Mouse (Mus musculus) myocyte (in vitro differentiated cells): ENCODE measurements at regions not wholly inside any gene's neighbourhood (a gene's known extent, or its start where the extent isn't known, plus 50 kb on each side); places are given as distances from the start of the nearest gene placed in this dataset.

Experiments used
- H3K27me3 ChIP-seq: one replicate; pipeline ENCODE4 v1.6.1; 2011; ENCODE audit not compliant: control insufficient read depth, insufficient read depth, insufficient read length
- H3K36me3 ChIP-seq: one replicate; pipeline ENCODE4 v1.6.1; 2011; ENCODE audit not compliant: control insufficient read depth, insufficient read depth
- H3K4me2 ChIP-seq: one replicate; pipeline ENCODE4 v1.6.1; 2011; ENCODE audit warnings: low read depth, control low read depth
- H3K4me3 ChIP-seq: one replicate; pipeline ENCODE4 v1.5.1; 2011; ENCODE audit warnings: mild to moderate bottlenecking, control low read depth, moderate library complexity
- H3K79me2 ChIP-seq: one replicate; pipeline ENCODE4 v1.6.1; 2011; ENCODE audit not compliant: control insufficient read depth, insufficient read depth
- H3ac ChIP-seq: one replicate; pipeline ENCODE4 v1.6.1; 2011; ENCODE audit not compliant: control insufficient read depth, insufficient read length
- CEBPB ChIP-seq: IDR thresholded peaks from 2 replicates; pipeline ENCODE4 v1.6.1; 2011; ENCODE audit warnings: mild to moderate bottlenecking, moderate library complexity; ENCODE audit not compliant: poor library complexity, insufficient read depth, severe bottlenecking
- E2F4 ChIP-seq: IDR thresholded peaks from one replicate; pipeline ENCODE4 v1.6.1; 2011; ENCODE audit warnings: mild to moderate bottlenecking, control low read depth, moderate library complexity; ENCODE audit not compliant: insufficient read depth
- MAX ChIP-seq: IDR thresholded peaks from one replicate; pipeline ENCODE4 v1.6.1; 2011; ENCODE audit warnings: low read depth, mild to moderate bottlenecking, control low read depth
- MYOD1 ChIP-seq, 3 experiments: IDR thresholded peaks; one replicate each; pipeline ENCODE4 v1.6.1; 2011; ENCODE audit warnings: control low read depth in 2 of 3, low read depth in 2 of 3, mild to moderate bottlenecking in 2 of 3, moderate library complexity in 1 of 3; ENCODE audit not compliant: insufficient read length in 2 of 3, control insufficient read depth in 1 of 3
- MYOG ChIP-seq, 3 experiments: IDR thresholded peaks; one replicate each; pipeline ENCODE4 v1.6.1; 2011; ENCODE audit warnings: control low read depth in 2 of 3, low read depth in 2 of 3, mild to moderate bottlenecking in 2 of 3; ENCODE audit not compliant: insufficient read length in 2 of 3, control insufficient read depth in 1 of 3, insufficient read depth in 1 of 3
- POLR2A ChIP-seq: IDR thresholded peaks from one replicate; pipeline ENCODE4 v1.6.1; 2011; ENCODE audit warnings: low read depth, mild to moderate bottlenecking, control low read depth, moderate library complexity; ENCODE audit not compliant: insufficient read length
- POLR2AphosphoS2 ChIP-seq: IDR thresholded peaks from one replicate; pipeline ENCODE4 v1.6.1; 2011; ENCODE audit warnings: low read depth, control low read depth; ENCODE audit not compliant: insufficient read length
- REST ChIP-seq: IDR thresholded peaks from one replicate; pipeline ENCODE4 v1.6.1; 2011; ENCODE audit warnings: mild to moderate bottlenecking, control low read depth, moderate library complexity; ENCODE audit not compliant: insufficient read depth, insufficient read length
- SRF ChIP-seq: IDR thresholded peaks from one replicate; pipeline ENCODE4 v1.6.1; 2011; ENCODE audit warnings: low read depth; ENCODE audit not compliant: control insufficient read depth, insufficient read length
- TCF12 ChIP-seq: IDR thresholded peaks from one replicate; pipeline ENCODE4 v1.6.1; 2011; ENCODE audit warnings: mild to moderate bottlenecking, control low read depth; ENCODE audit not compliant: poor library complexity, insufficient read depth, severe bottlenecking
- TCF3 ChIP-seq: IDR thresholded peaks from one replicate; pipeline ENCODE4 v1.6.1; 2011; ENCODE audit warnings: low read depth, control low read depth; ENCODE audit not compliant: insufficient read length
- USF1 ChIP-seq: IDR thresholded peaks from one replicate; pipeline ENCODE4 v1.6.1; 2011; ENCODE audit warnings: low read depth, mild to moderate bottlenecking, control low read depth, moderate library complexity

DNA sequence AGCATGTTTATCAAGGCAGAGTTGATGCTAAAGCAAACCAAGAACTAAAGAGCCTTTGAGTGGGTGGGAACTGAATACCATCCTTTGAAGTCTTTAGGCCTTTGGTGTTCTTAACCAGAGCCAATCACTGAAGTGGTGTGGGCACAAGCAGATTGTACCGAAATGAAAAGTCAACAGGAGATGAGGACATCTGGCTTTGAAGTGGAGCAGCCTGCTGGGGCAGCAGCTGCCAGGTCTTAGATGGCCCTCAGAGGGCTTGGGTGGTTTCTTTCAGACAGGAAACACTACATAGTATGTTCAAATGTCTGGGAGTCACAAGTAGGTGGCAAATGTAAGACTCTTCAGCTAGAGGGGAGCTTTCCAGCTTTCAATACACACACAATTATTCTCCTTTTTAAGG lies 128.2 kb upstream of the E2f7 start:
- Histone ChIP-seq H3K4me2 (no peak overlapping the region), H3K36me3 (no peaks in the 10 kb centered on the region), H3K79me2 (no peaks in the 10 kb centered on the region), H3K4me3 (no peak overlapping the region), H3ac (no peak overlapping the region), H3K27me3 (no peaks in the 10 kb centered on the region)
- TF ChIP-seq TCF12 (peak; percentile 26), MYOG (IDR thresholded peaks at IDR 0.05; ENCODE audit: control insufficient read depth in 1 of 3, insufficient read depth in 1 of 3, insufficient read length in 2 of 3, low read depth in 2 of 3) (peak in 1 of 3 experiments; percentile 35), POLR2AphosphoS2 (no peak), MYOD1 (IDR thresholded peaks at IDR 0.05; ENCODE audit: control insufficient read depth in 1 of 3, insufficient read length in 2 of 3, low read depth in 2 of 3) (peak in 2 of 3 experiments; percentile 75 to 80), POLR2A (no peak)

DNA sequence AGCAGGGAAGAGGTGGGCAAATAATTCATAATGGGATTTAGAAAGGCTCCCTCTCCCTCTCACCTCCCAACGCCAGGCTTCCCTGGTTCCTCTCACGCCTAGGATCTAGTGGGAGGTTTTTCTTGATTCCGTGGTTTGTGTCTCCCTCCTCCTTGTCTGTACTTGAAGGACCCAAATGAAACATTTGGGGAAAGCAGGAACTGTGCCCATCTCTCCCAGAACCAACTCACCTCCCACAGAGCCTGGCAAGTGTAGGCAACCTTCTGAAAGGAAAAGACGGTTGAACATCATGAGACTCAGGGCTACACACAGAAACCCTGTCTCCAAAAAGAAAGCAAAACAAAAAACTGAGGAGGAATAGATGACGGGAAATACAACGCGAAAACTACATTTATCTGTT lies 126.0 kb upstream of the E2f7 start:
- Histone ChIP-seq H3K4me3 (no peak overlapping the region), H3K79me2 (no peaks in the 10 kb centered on the region), H3K4me2 (no peak overlapping the region), H3K27me3 (no peaks in the 10 kb centered on the region), H3K36me3 (no peaks in the 10 kb centered on the region), H3ac (no peak overlapping the region)
- TF ChIP-seq SRF = no peak
- TF ChIP-seq REST = no peak
- TF ChIP-seq TCF12 = no peak
- no peak for TF ChIP-seq CEBPB
- TF ChIP-seq POLR2AphosphoS2 = no peak
- TF ChIP-seq POLR2A = no peak
- no peak for TF ChIP-seq E2F4
- TF ChIP-seq MAX = no peak
- TF ChIP-seq MYOG (IDR thresholded peaks at IDR 0.05; ENCODE audit: control insufficient read depth in 1 of 3, insufficient read depth in 1 of 3, insufficient read length in 2 of 3, low read depth in 2 of 3) = no peak
- no peak for TF ChIP-seq USF1

DNA sequence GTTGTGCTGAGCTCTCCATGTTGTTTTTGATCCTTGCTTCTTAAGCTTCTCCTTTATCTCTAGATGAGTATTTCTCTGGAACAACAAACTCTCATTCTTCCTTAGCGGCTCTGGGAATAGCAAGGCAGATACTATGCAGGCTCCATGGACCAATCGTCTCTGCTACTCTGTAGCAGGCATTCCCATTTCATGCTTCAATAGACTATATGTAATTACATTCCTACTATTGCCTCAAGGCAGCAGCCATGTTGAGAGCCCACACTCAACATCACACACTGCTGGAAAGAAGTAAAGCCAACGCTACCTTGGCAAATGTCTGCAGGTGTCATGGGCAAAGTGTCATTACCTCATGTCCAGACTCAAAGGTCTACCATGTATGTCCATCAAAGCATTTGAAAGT lies 119.6 kb upstream of the E2f7 start:
- Histone ChIP-seq H3K79me2 (no peaks in the 10 kb centered on the region), H3K27me3 (no peaks in the 10 kb centered on the region), H3K4me2 (no peak overlapping the region), H3K36me3 (no peaks in the 10 kb centered on the region), H3K4me3 (no peak overlapping the region), H3ac (no peak overlapping the region)
- TF ChIP-seq POLR2AphosphoS2 = no peak
- no peak for TF ChIP-seq TCF3

DNA sequence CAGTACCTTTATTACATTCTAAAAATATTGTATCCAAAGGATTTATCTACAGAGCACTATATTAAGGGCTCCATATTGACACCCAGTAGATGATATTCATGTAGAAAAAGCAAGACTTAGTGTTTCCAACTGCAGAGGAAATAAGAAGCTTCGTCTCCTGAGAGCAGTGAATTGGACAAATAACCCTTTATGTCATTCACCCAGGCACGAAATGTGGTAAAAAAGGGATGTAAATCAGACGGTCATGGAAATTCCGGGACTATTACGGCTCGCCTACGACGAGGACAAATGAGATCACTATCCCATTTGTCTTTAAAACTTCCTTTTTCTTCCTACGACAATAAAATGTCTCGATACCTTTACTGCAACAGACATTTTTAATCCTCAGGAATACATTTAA lies 104.8 kb upstream of the E2f7 start:
- H3K79me2 ChIP-seq = no peaks in the 10 kb centered on the region
- H3K27me3 ChIP-seq = no peaks in the 10 kb centered on the region
- H3ac ChIP-seq = no peak overlapping the region
- no peak overlapping the region for H3K4me3 ChIP-seq
- no peaks in the 10 kb centered on the region for H3K36me3 ChIP-seq
- TF ChIP-seq MYOD1 (IDR thresholded peaks at IDR 0.05; ENCODE audit: control insufficient read depth in 1 of 3, insufficient read length in 2 of 3, low read depth in 2 of 3) = no peak
- no peak for TF ChIP-seq USF1
- TF ChIP-seq CEBPB = no peak
- no peak for TF ChIP-seq POLR2A
- no peak for TF ChIP-seq E2F4
- no peak for TF ChIP-seq MAX
- no peak for TF ChIP-seq TCF12
- no peak for TF ChIP-seq REST
- TF ChIP-seq TCF3 = no peak
- no peak for TF ChIP-seq SRF
- no peak for TF ChIP-seq MYOG (IDR thresholded peaks at IDR 0.05; ENCODE audit: control insufficient read depth in 1 of 3, insufficient read depth in 1 of 3, insufficient read length in 2 of 3, low read depth in 2 of 3)
- TF ChIP-seq POLR2AphosphoS2 = no peak
- peak overlapping the region; percentile 44 for H3K4me2 ChIP-seq

DNA sequence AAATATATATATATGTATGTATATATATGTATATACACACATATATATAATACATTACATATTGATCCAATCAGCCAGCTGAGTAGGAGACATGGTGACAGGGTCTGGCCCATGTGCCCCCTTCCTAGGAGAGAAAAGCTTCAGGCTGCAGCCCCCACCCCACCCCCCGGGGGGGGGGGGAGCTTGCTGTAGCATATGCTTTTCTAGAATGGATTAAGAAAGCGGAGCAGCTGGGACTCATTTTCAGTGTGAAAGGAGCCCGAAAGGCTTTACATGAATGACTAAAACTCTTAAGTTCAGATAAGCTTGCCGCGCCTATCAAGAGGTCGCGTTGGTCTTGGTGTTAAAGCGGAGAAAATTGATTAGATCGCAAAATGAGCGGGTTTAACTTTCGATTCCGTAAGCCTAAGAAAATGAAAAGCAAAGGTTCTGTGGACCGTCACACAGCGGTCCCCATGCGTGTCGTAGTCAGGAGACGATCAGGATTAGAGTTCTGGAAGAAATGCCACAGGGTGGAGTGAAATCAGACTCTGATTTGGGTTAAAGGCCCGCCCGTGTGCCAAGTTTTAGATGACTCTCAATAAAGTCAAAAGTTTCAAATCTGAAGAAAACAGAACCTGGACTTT lies 103.1 kb upstream of the E2f7 start:
- Histone ChIP-seq H3K4me3 (no peak overlapping the region), H3K36me3 (no peaks in the 10 kb centered on the region), H3K27me3 (no peaks in the 10 kb centered on the region), H3K4me2 (no peak overlapping the region), H3K79me2 (no peaks in the 10 kb centered on the region), H3ac (no peak overlapping the region)
- TF ChIP-seq TCF3 (no peak), REST (no peak), E2F4 (no peak), POLR2A (no peak), USF1 (no peak), MYOG (IDR thresholded peaks at IDR 0.05; ENCODE audit: control insufficient read depth in 1 of 3, insufficient read depth in 1 of 3, insufficient read length in 2 of 3, low read depth in 2 of 3) (no peak), TCF12 (no peak), SRF (no peak), MYOD1 (IDR thresholded peaks at IDR 0.05; ENCODE audit: control insufficient read depth in 1 of 3, insufficient read length in 2 of 3, low read depth in 2 of 3) (no peak), CEBPB (no peak), MAX (no peak), POLR2AphosphoS2 (no peak)
